Mouse (Mus musculus) kidney, embryonic 16.5 days (tissue): ENCODE results near the gene Spast. TPM values are rescaled to one million over a fixed set of nuclear protein-coding genes. Genes with fewer than 3 reads are reported as not detected.
"Not testable (repeated sequence)": the region's sequence is repeated elsewhere in the genome, so short reads cannot be mapped to it uniquely, and the experiment has no call there.

Experiments
- ATAC-seq: fragments of 200-750 bp; cut with Nextera tagmentation; 2 replicates; pipeline ENCODE4 v1.8.0; 2017; ENCODE audit warnings: moderate TSS enrichment; ENCODE audit not compliant: low FRiP score, low TSS enrichment
- H3K27ac ChIP-seq: fragments of 300-500 bp; sonication (generic); 2 replicates; pipeline ENCODE4 v1.5.1; 2014; ENCODE audit warnings: low read length
- H3K27me3 ChIP-seq: fragments of 300-500 bp; sonication (generic); 2 replicates; pipeline ENCODE4 v1.6.1; 2014; ENCODE audit warnings: low read length, control low read depth, mixed read lengths; ENCODE audit not compliant: insufficient read depth
- H3K36me3 ChIP-seq: fragments of 300-500 bp; sonication (generic); 2 replicates; pipeline ENCODE4 v1.6.1; 2014; ENCODE audit warnings: low read length, control low read depth, mixed read lengths; ENCODE audit not compliant: insufficient read depth
- H3K4me1 ChIP-seq: fragments of 300-500 bp; sonication (generic); 2 replicates; pipeline ENCODE4 v1.6.1; 2014; ENCODE audit warnings: low read length, control low read depth, mixed read lengths; ENCODE audit not compliant: insufficient read depth
- H3K4me2 ChIP-seq: fragments of 300-500 bp; sonication (generic); replicated peaks from 2 replicates; pipeline ENCODE4 v1.6.1; 2014; ENCODE audit warnings: low read depth, low read length
- H3K4me3 ChIP-seq: fragments of 300-500 bp; sonication (generic); 2 replicates; pipeline ENCODE4 v1.5.1; 2014; ENCODE audit warnings: mild to moderate bottlenecking, low read length
- H3K9ac ChIP-seq: fragments of 300-500 bp; sonication (generic); replicated peaks from 2 replicates; pipeline ENCODE4 v1.6.1; 2014; ENCODE audit warnings: low read length
- H3K9me3 ChIP-seq: fragments of 300-500 bp; sonication (generic); 2 replicates; pipeline ENCODE4 v1.6.1; 2016; ENCODE audit warnings: low read length, control low read depth
- WGBS: fragments of 180-500 bp; shearing (Covaris S2); extraction: QIAGEN DNeasy Blood & Tissue Kit; methylation state at CpG from one replicate; pipeline ENCODE4 v1.1.7; 2014; 5-methylcytosine and 5-hydroxymethylcytosine counted together
- polyA plus RNA-seq: library from polyadenylated mRNA; unstranded; fragments of >200 nt; fragmentation: Nextera tagmentation; extraction: Ambion mirVana; gene quantifications from 2 replicates; pipeline ENCODE4 v1.2.1, GENCODE M21; 2015

Spast gene
- polyA plus RNA-seq, 1 experiment from 2014 or later, result 9.7 TPM

DNA sequence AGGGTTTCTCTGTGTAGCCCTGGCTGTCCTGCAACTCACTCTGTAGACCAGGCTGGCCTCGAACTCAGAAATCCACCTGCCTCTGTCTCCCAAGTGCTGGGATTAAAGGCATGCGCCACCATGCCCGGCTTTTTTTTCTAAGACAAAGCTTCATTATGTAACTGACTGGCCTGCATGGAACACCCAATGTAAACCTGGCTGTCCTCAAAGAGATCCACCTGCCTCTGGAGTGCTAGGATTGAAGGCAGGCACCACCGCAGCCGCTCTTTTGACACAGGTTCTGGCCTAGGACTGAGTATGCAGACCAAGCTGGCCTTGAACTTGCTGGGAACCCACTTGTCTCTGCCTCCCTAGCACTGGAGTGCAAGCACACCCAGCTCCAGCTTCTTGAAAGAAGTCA, 41.8 kb upstream of the Spast start:
- not testable (repeated sequence) for H3K9ac ChIP-seq, ATAC-seq, H3K27ac ChIP-seq, H3K27me3 ChIP-seq, H3K4me3 ChIP-seq, H3K4me1 ChIP-seq, H3K9me3 ChIP-seq, H3K4me2 ChIP-seq
- 94% methylated on average over 5 of the region's 5 CpGs for WGBS
- peaks cover 18% of the 10 kb centered on the region for H3K36me3 ChIP-seq

DNA sequence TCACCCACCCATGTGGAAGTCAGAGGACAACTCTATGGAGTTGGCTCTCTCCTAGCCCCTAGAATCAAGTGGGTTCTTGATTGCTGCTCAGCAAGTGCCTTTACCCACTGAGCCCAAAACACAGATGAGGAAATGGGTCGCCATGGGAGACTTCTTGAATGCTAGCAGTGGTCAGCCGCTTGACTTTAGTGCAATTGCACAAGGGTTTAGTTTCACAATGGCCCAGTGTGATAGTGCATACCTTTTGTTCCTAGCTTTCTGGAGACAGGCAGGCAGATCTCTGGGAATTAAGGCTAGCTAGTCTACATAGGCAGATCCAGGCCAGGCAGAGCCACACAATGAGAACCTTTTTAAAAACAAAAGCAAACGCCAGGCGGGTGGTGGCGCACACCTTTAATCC, 38.7 kb upstream of the Spast start:
- no peaks in the 10 kb centered on the region for H3K9me3 ChIP-seq
- no peaks in the 10 kb centered on the region for H3K27me3 ChIP-seq
- 94% methylated on average over 5 of the region's 5 CpGs for WGBS
- H3K36me3 ChIP-seq, result peaks cover 32% of the 10 kb centered on the region
- H3K9ac ChIP-seq, result no peak overlapping the region
- H3K4me1 ChIP-seq, result no peaks in the 10 kb centered on the region
- H3K4me3 ChIP-seq, result no peak overlapping the region
- no peak for ATAC-seq
- no peak overlapping the region for H3K27ac ChIP-seq
- H3K4me2 ChIP-seq, result no peak overlapping the region

GRCm38 (mm10) chr17:74304060-74304459, 34.7 kb upstream of the Spast start:
- H3K4me2 ChIP-seq, result no peak overlapping the region
- peaks cover 59% of the 10 kb centered on the region for H3K36me3 ChIP-seq
- H3K27ac ChIP-seq, result no peak overlapping the region
- no peak overlapping the region for H3K4me3 ChIP-seq
- no peaks in the 10 kb centered on the region for H3K27me3 ChIP-seq
- no peak overlapping the region for H3K9ac ChIP-seq
- 93% methylated on average over 4 of the region's 4 CpGs for WGBS
- ATAC-seq, result no peak
- H3K4me1 ChIP-seq, result no peaks in the 10 kb centered on the region
- no peaks in the 10 kb centered on the region for H3K9me3 ChIP-seq

DNA sequence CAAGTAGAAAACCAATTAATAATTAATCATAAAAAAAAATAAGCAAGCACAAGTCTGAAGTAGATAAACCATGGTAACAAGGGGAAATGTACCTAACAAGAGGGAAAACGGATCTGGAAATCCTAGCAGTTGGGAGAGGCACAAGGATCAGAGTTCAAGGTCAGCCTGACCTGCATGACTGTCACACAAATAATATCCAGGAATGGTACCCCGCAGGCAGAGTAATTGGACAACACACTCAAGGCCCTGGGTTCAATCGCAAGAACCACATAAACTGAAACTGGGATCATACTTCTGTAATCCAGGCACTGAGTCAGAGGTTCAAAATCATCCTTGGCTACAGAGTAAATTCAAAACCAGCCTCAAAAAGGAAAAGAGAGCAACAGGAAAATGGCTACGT, 33.2 kb upstream of the Spast start:
- H3K4me3 ChIP-seq, result no peak overlapping the region
- H3K4me1 ChIP-seq, result no peaks in the 10 kb centered on the region
- H3K9me3 ChIP-seq, result no peaks in the 10 kb centered on the region
- H3K27me3 ChIP-seq, result no peaks in the 10 kb centered on the region
- H3K27ac ChIP-seq, result no peak overlapping the region
- H3K36me3 ChIP-seq, result peaks cover 57% of the 10 kb centered on the region
- ATAC-seq, result no peak
- no peak overlapping the region for H3K4me2 ChIP-seq
- WGBS, result 85% methylated on average over 4 of the region's 4 CpGs
- no peak overlapping the region for H3K9ac ChIP-seq

DNA sequence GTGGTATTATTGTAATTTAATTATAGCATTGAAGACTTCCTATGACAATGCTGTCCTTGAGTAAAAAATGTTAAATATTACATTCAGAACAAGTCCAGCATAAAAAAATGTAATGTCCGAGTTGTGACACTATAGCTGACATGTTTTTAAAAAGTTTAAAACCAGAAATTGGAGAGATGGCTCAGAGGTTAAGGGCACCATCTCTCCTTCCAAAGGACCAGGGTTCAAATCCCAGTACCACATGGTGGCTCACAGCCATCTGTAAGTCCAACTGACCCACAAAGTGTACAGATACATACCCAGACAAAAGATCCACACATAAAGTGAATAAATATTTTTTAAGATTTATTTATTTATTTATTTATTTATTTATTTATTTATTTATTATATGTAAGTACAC, 32.8 kb upstream of the Spast start:
- Histone ChIP-seq H3K27ac (no peak overlapping the region), H3K27me3 (no peaks in the 10 kb centered on the region), H3K4me1 (no peaks in the 10 kb centered on the region), H3K4me2 (no peak overlapping the region), H3K9ac (no peak overlapping the region), H3K36me3 (peaks cover 55% of the 10 kb centered on the region), H3K4me3 (no peak overlapping the region), H3K9me3 (no peaks in the 10 kb centered on the region)
- WGBS, result 89% methylated on average over 1 of the region's 1 CpGs
- no peak for ATAC-seq

GRCm38 (mm10) chr17:74315445-74316308, 23.1 kb upstream of the Spast start:
- under 1% methylated on average over 45 of the region's 45 CpGs for WGBS
- H3K27ac ChIP-seq, result peak overlapping the region; percentile 94
- peaks cover 12% of the 10 kb centered on the region for H3K4me1 ChIP-seq
- H3K9me3 ChIP-seq, result no peaks in the 10 kb centered on the region
- H3K4me2 ChIP-seq, result peak overlapping the region; percentile 61
- peak overlapping the region; percentile 73 for H3K9ac ChIP-seq
- ATAC-seq, result peak; percentile 49
- no peaks in the 10 kb centered on the region for H3K36me3 ChIP-seq
- no peaks in the 10 kb centered on the region for H3K27me3 ChIP-seq
- peak overlapping the region; percentile 80 for H3K4me3 ChIP-seq

GRCm38 (mm10) chr17:74316309-74316863, 22.4 kb upstream of the Spast start:
- Histone ChIP-seq H3K4me2 (peak overlapping the region; percentile 61), H3K9ac (peak overlapping the region; percentile 73), H3K4me3 (peak overlapping the region; percentile 80), H3K36me3 (no peaks in the 10 kb centered on the region), H3K27ac (peak overlapping the region; percentile 94), H3K9me3 (no peaks in the 10 kb centered on the region), H3K4me1 (peaks cover 12% of the 10 kb centered on the region), H3K27me3 (no peaks in the 10 kb centered on the region)
- WGBS, result 1% methylated on average over 48 of the region's 48 CpGs
- peak; percentile 96 for ATAC-seq

- WGBS, result 95% methylated on average over 6 of the region's 6 CpGs
- no peak overlapping the region for H3K9ac ChIP-seq
- no peaks in the 10 kb centered on the region for H3K36me3 ChIP-seq
- no peaks in the 10 kb centered on the region for H3K27me3 ChIP-seq
- H3K9me3 ChIP-seq, result no peaks in the 10 kb centered on the region
- no peak overlapping the region for H3K4me2 ChIP-seq
- H3K4me3 ChIP-seq, result no peak overlapping the region
- no peak for ATAC-seq
- no peak overlapping the region for H3K27ac ChIP-seq
- H3K4me1 ChIP-seq, result peaks cover 12% of the 10 kb centered on the region
Measured at GRCm38 (mm10) chr17:74318721-74319120, 20.1 kb upstream of the Spast start.

- H3K27me3 ChIP-seq, result no peaks in the 10 kb centered on the region
Measured at GRCm38 (mm10) chr17:74322400-74323054, 16.3 kb upstream of the Spast start.

GRCm38 (mm10) chr17:74323844-74324243, 14.9 kb upstream of the Spast start, which contains the start of gene Dpy30:
Gene Dpy30 (minus strand): TSS chr17:74323944.
- Histone ChIP-seq H3K4me3 (no peak within 1 kb of the TSS), H3K4me2 (no peak within 1 kb of the TSS), H3K27me3 (no peaks in the 10 kb centered on the region), H3K9me3 (no peaks in the 10 kb centered on the region), H3K9ac (no peak within 1 kb of the TSS), H3K4me1 (no peaks in the 10 kb centered on the region), H3K27ac (no peak within 1 kb of the TSS), H3K36me3 (no peaks in the 10 kb centered on the region)
- ATAC-seq, result no peak
- WGBS, result 75% methylated on average over 2 of the region's 2 CpGs

More at GRCm38 (mm10) chr17:74322400-74323054, 16.3 kb upstream of the Spast start:
- WGBS, result 53% methylated on average over 5 of the region's 5 CpGs
- Histone ChIP-seq H3K9ac (no peak overlapping the region), H3K36me3 (no peaks in the 10 kb centered on the region), H3K4me1 (no peaks in the 10 kb centered on the region), H3K9me3 (no peaks in the 10 kb centered on the region), H3K4me2 (no peak overlapping the region), H3K27ac (no peak overlapping the region), H3K4me3 (no peak overlapping the region)
- ATAC-seq, result no peak
